Mouse (Mus musculus) erythroblast, embryonic 14.5 days (primary cell): ENCODE data around the gene Gipr.

Experiments used
- GATA1 ChIP-seq: IDR thresholded peaks from 2 replicates; pipeline ENCODE4 v1.6.1; 2012; ENCODE audit warnings: low read length, inconsistent platforms, mixed read lengths
- TAL1 ChIP-seq: IDR thresholded peaks from 3 replicates; pipeline ENCODE4 v1.6.1; 2012; ENCODE audit warnings: low read length, inconsistent platforms, mixed read lengths

GRCm38 (mm10) chr7:19127744-19128143 lies 38.2 kb downstream of the Gipr start:
- TF ChIP-seq GATA1 = no peak
- TF ChIP-seq TAL1 = no peak
